ENCODE assay signal across 14 mouse cellular contexts in genomic region chr16:38688531-38689264, GRCm38 (mm10). TPM values are rescaled to one million over a fixed set of nuclear protein-coding genes. Genes with fewer than 3 reads are reported as not detected.
DNase-seq lines count a peak whose midpoint lies in the region; ATAC-seq and TF ChIP-seq lines count a peak whose summit lies in the region.
"Had no signal": no experiment of that assay in that cellular context is flagged by ENCODE, and none has a peak within 500 bp of the region (broad histone marks: within the 10 kb centered on the region; RNA-seq: fewer than 3 reads in every experiment).

No protein-coding gene starts in this region.

- H3K4me1 ChIP-seq in stomach, embryonic 14.5 days (ENCODE audit: control insufficient read depth, insufficient read depth, low read length), result peaks cover 22% of the 10 kb centered on the region
- no peaks in the 10 kb centered on the region; the same call in 1 of the 2 replicates for H3K4me1 ChIP-seq in stomach, postnatal 0 days (replicated peaks; ENCODE audit: control insufficient read depth, insufficient read depth)
- H3K4me1 ChIP-seq in heart, embryonic 12.5 days (replicated peaks), result peaks cover 54% of the 10 kb centered on the region
- H3K4me1 ChIP-seq in stomach, embryonic 16.5 days (ENCODE audit: control insufficient read depth, insufficient read depth, low read length), result peaks cover 14% of the 10 kb centered on the region; the same call in 1 of the 2 replicates
- H3K4me1 ChIP-seq: forebrain, embryonic 13.5 days; midbrain, embryonic 10.5 days had no signal

- no peak overlapping the region for H3K4me3 ChIP-seq in stomach, embryonic 14.5 days (ENCODE audit: low read depth, low read length)
- H3K4me3 ChIP-seq in stomach, postnatal 0 days (ENCODE audit: low read depth, low read length), result no peak overlapping the region
- no peak overlapping the region for H3K4me3 ChIP-seq in heart, embryonic 12.5 days
- H3K4me3 ChIP-seq in stomach, embryonic 16.5 days (replicated peaks; ENCODE audit: low read length), result no peak overlapping the region
- no peak overlapping the region for H3K4me3 ChIP-seq in layer of hippocampus, adult 2 months
- H3K4me3 ChIP-seq: forebrain, embryonic 13.5 days; midbrain, embryonic 10.5 days; neural tube, embryonic 13.5 days had no signal

- no peak for TF ChIP-seq EP300 in stomach, postnatal 0 days (optimal IDR thresholded peaks at IDR 0.05)

- no peaks in the 10 kb centered on the region for H3K9me3 ChIP-seq in stomach, embryonic 14.5 days (ENCODE audit: control insufficient read depth, low read depth, low read length)
- no peaks in the 10 kb centered on the region for H3K9me3 ChIP-seq in stomach, postnatal 0 days (ENCODE audit: control insufficient read depth, low read length)
- no peaks in the 10 kb centered on the region for H3K9me3 ChIP-seq in heart, embryonic 12.5 days (replicated peaks)
- H3K9me3 ChIP-seq in stomach, embryonic 16.5 days (replicated peaks; ENCODE audit: control insufficient read depth, low read length), result no peaks in the 10 kb centered on the region
- H3K9me3 ChIP-seq: forebrain, embryonic 13.5 days; midbrain, embryonic 10.5 days; neural tube, embryonic 13.5 days had no signal

- H3K36me3 ChIP-seq in stomach, embryonic 14.5 days (ENCODE audit: control insufficient read depth, insufficient read depth, low read length), result no peaks in the 10 kb centered on the region
- no peaks in the 10 kb centered on the region for H3K36me3 ChIP-seq in stomach, postnatal 0 days (ENCODE audit: control insufficient read depth, insufficient read depth, low read length)
- peaks cover 45% of the 10 kb centered on the region for H3K36me3 ChIP-seq in heart, embryonic 12.5 days
- H3K36me3 ChIP-seq in stomach, embryonic 16.5 days (ENCODE audit: control insufficient read depth, insufficient read depth, low read length), result no peaks in the 10 kb centered on the region
- H3K36me3 ChIP-seq: midbrain, embryonic 10.5 days; neural tube, embryonic 13.5 days had no signal

- no peak for TF ChIP-seq CTCF in stomach, postnatal 0 days (IDR thresholded peaks at IDR 0.05; ENCODE audit: low read depth)
- no peak for TF ChIP-seq CTCF in layer of hippocampus, adult 2 months (conservative IDR thresholded peaks at IDR 0.05)

- ATAC-seq in frontal cortex, adult (ENCODE audit: low TSS enrichment), result peak; percentile 80
- ATAC-seq in stomach, embryonic 14.5 days (ENCODE audit: insufficient number of reproducible peaks, insufficient read depth, low FRiP score, low read depth), result no peak
- ATAC-seq in stomach, postnatal 0 days (ENCODE audit: low FRiP score, low TSS enrichment), result no peak
- ATAC-seq in heart, embryonic 12.5 days (ENCODE audit: insufficient number of reproducible peaks, low FRiP score), result no peak
- ATAC-seq in stomach, embryonic 16.5 days (ENCODE audit: insufficient read depth, low FRiP score), result no peak
- ATAC-seq in megakaryocyte-erythroid progenitor cell, adult 5-6 weeks (replicated peaks; ENCODE audit: low FRiP score, low TSS enrichment, poor library complexity, severe bottlenecking), result no peak
- ATAC-seq: forebrain, embryonic 13.5 days; Patski had no signal

- no peak for DNase-seq in frontal cortex, postnatal 36 days (ENCODE audit: low spot score in 2 of 2)
- no peak for DNase-seq in stomach, postnatal 0 days (ENCODE audit: low spot score)
- no peak for DNase-seq in layer of hippocampus, adult 2 months (ENCODE audit: low spot score in 2 of 2)
- DNase-seq: kidney, adult 8-10 months had no signal

- H3K27me3 ChIP-seq in stomach, embryonic 14.5 days (ENCODE audit: control insufficient read depth, insufficient read depth, low read length), result no peaks in the 10 kb centered on the region
- no peaks in the 10 kb centered on the region for H3K27me3 ChIP-seq in stomach, postnatal 0 days (ENCODE audit: control insufficient read depth, insufficient read depth, low read length)
- no peaks in the 10 kb centered on the region for H3K27me3 ChIP-seq in heart, embryonic 12.5 days (replicated peaks)
- H3K27me3 ChIP-seq in stomach, embryonic 16.5 days (ENCODE audit: control insufficient read depth, insufficient read depth, low read length), result no peaks in the 10 kb centered on the region
- H3K27me3 ChIP-seq: forebrain, embryonic 13.5 days; neural tube, embryonic 13.5 days had no signal

- 81% methylated on average over 12 of the region's 12 CpGs for WGBS in stomach, embryonic 14.5 days
- WGBS in stomach, postnatal 0 days, result 61% methylated on average over 12 of the region's 12 CpGs
- WGBS in heart, embryonic 12.5 days, result 70% methylated on average over 12 of the region's 12 CpGs
- 78% methylated on average over 12 of the region's 12 CpGs for WGBS in stomach, embryonic 16.5 days

- no peak overlapping the region for H3K9ac ChIP-seq in stomach, embryonic 14.5 days (replicated peaks; ENCODE audit: low read depth, low read length)
- H3K9ac ChIP-seq in stomach, postnatal 0 days (ENCODE audit: low read length), result no peak overlapping the region
- H3K9ac ChIP-seq in heart, embryonic 12.5 days, result no peak overlapping the region
- no peak overlapping the region for H3K9ac ChIP-seq in stomach, embryonic 16.5 days (ENCODE audit: low read length)
- H3K9ac ChIP-seq: forebrain, embryonic 13.5 days; neural tube, embryonic 13.5 days had no signal

- H3K27ac ChIP-seq in stomach, embryonic 14.5 days (ENCODE audit: low read length), result peak overlapping the region; percentile 27; the same call in 1 of the 2 replicates
- no peak overlapping the region; the same call in 1 of the 2 replicates for H3K27ac ChIP-seq in stomach, postnatal 0 days (replicated peaks)
- H3K27ac ChIP-seq in heart, embryonic 12.5 days (ENCODE audit: poor library complexity, severe bottlenecking), result peak overlapping the region; percentile 55
- peak overlapping the region; percentile 33; the same call in 1 of the 2 replicates for H3K27ac ChIP-seq in stomach, embryonic 16.5 days (ENCODE audit: low read length)
- H3K27ac ChIP-seq in layer of hippocampus, adult 2 months, result no peak overlapping the region
- H3K27ac ChIP-seq: forebrain, embryonic 13.5 days; midbrain, embryonic 10.5 days had no signal

- no peak overlapping the region for H3K4me2 ChIP-seq in stomach, embryonic 14.5 days (replicated peaks; ENCODE audit: low read depth, low read length)
- H3K4me2 ChIP-seq in stomach, postnatal 0 days (replicated peaks; ENCODE audit: low read depth), result no peak overlapping the region
- no peak overlapping the region for H3K4me2 ChIP-seq in heart, embryonic 12.5 days
- no peak overlapping the region for H3K4me2 ChIP-seq in stomach, embryonic 16.5 days (ENCODE audit: low read depth, low read length)
- H3K4me2 ChIP-seq: forebrain, embryonic 13.5 days; liver, embryonic 11.5 days; neural tube, embryonic 13.5 days had no signal

RNA-seq across cellular contexts. Expression of gene Arhgap31, which starts 24.4 kb away (rescaled TPM):
- polyA plus RNA-seq in stomach, embryonic 14.5 days (2014; fragmentation: Nextera tagmentation; extraction: Ambion mirVana), result 13.6 and 14.8 TPM in 2 replicates
- polyA plus RNA-seq in stomach, postnatal 0 days (2015; fragmentation: Nextera tagmentation; extraction: Ambion mirVana), result 3.1 and 3.4 TPM in 2 replicates
- polyA plus RNA-seq in heart, embryonic 12.5 days (2016; fragmentation: Nextera tagmentation; extraction: Ambion mirVana), result 43.1 and 47.7 TPM in 2 replicates
- 8.8 and 10.9 TPM in 2 replicates for polyA plus RNA-seq in stomach, embryonic 16.5 days (2015; fragmentation: Nextera tagmentation; extraction: Ambion mirVana)
- 10 to 100 TPM; 17.9 to 18.5 TPM for total RNA-seq in layer of hippocampus, adult 2 months (2021)
- total RNA-seq in megakaryocyte-erythroid progenitor cell, adult 5-6 weeks (2014; fragmentation: Nextera tagmentation), result 1.4 and 1.7 TPM in 2 replicates
- total RNA-seq in megakaryocyte-erythroid progenitor cell, adult 5-6 weeks (2017), result 0.14 and 0.91 TPM in 2 replicates

RNA-seq across cellular contexts. Expression of gene B4galt4, which starts 53.4 kb away (rescaled TPM):
- 25.1 and 30.0 TPM in 2 replicates for polyA plus RNA-seq in stomach, embryonic 14.5 days (2014; fragmentation: Nextera tagmentation; extraction: Ambion mirVana)
- polyA plus RNA-seq in stomach, postnatal 0 days (2015; fragmentation: Nextera tagmentation; extraction: Ambion mirVana), result 9.1 and 9.3 TPM in 2 replicates
- 26.6 and 29.8 TPM in 2 replicates for polyA plus RNA-seq in heart, embryonic 12.5 days (2016; fragmentation: Nextera tagmentation; extraction: Ambion mirVana)
- 20.8 TPM in 2 replicates for polyA plus RNA-seq in stomach, embryonic 16.5 days (2015; fragmentation: Nextera tagmentation; extraction: Ambion mirVana)
- total RNA-seq in layer of hippocampus, adult 2 months (2021), result 10 to 100 TPM; 34.3 to 39.7 TPM
- total RNA-seq in megakaryocyte-erythroid progenitor cell, adult 5-6 weeks (2014; fragmentation: Nextera tagmentation), result not detected in 2 replicates
- 1.8 and 2.9 TPM in 2 replicates for total RNA-seq in megakaryocyte-erythroid progenitor cell, adult 5-6 weeks (2017)

Comparison
In these comparisons a context has a peak if more than half of its experiments do, and no peak if none do; other contexts are left out.
1. H3K27ac ChIP-seq: peak in stomach, embryonic 14.5 days (single experiment), heart, embryonic 12.5 days (single experiment) and stomach, embryonic 16.5 days (single experiment); none in stomach, postnatal 0 days (single experiment) and layer of hippocampus, adult 2 months (single experiment).